Mouse (Mus musculus): ENCODE data around the gene Prorsd1.

The Prorsd1 gene

GRCm38 (mm10) chr11:29503948-29504893 is 10.6 kb downstream of the Prorsd1 start:
- no peak for DNase-seq (ENCODE audit: low spot score)

GRCm38 (mm10) chr11:29496962-29497361 is 17.9 kb downstream of the Prorsd1 start:
- no peak for DNase-seq (ENCODE audit: low spot score)

GRCm38 (mm10) chr11:29493135-29493534 is 21.7 kb downstream of the Prorsd1 start:
- DNase-seq (ENCODE audit: low spot score) = no peak

GRCm38 (mm10) chr11:29474676-29475075 is 40.2 kb downstream of the Prorsd1 start:
- no peak for DNase-seq (ENCODE audit: low spot score)
